Mouse (Mus musculus) liver, adult 2 months (tissue): ENCODE results near the gene Msx3.

Source experiments
- CTCF ChIP-seq: fragments of 200-500 bp; IDR thresholded peaks from 2 replicates; pipeline ENCODE4 v1.5.1; 2011; ENCODE audit warnings: low read depth, low read length, control low read depth
- POLR2A ChIP-seq: fragments of 200-500 bp; IDR thresholded peaks from 2 replicates; pipeline ENCODE4 v1.6.1; 2011; ENCODE audit warnings: low read length, control low read depth; ENCODE audit not compliant: insufficient read depth; ENCODE audit errors: extremely low read depth

- TF ChIP-seq CTCF (no peak), POLR2A (no peak)
These were observed at the start of gene Msx3 for GRCm38 (mm10) chr7:140048361-140049114.
